Mouse (Mus musculus): ENCODE data around the gene Zc3h7b. TPM values are rescaled to one million over a fixed set of nuclear protein-coding genes. Genes with fewer than 3 reads are reported as not detected.
"Not testable (repeated sequence)": the region's sequence is repeated elsewhere in the genome, so short reads cannot be mapped to it uniquely, and the experiment has no call there.

Gene Zc3h7b
- polyA plus RNA-seq, 1 experiment from 2014 or later, result 32.0 TPM

DNA sequence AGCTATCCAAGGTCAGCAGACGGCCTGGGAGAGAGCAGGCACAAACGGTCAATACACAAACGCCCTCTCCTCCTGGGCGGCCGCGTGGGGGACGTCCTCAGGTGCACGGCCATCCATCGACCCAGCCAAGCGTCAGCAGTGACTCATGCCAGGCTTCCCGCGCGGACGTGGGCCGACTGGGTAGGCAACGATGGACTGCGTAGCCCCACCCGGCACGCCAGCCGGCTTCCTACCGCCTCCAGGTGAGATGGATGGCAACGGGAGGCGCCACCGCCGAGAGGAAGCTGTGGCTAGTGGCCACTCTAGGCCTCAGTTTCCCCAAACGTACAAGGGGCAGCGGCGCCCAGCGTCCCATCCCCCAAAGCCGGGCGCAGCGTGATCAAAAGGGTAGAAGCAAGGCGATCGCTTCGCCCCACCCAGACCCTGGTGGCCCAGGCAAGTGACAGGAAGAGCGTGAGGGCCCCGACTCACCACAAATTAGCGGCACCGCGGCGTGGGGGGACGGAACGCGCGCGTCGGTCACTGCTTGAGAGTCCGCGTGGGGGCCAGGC is 15.5 kb upstream of the Zc3h7b start:
- under 1% methylated on average over 49 of the region's 49 CpGs for WGBS
- no peaks in the 10 kb centered on the region for H3K9me3 ChIP-seq (ENCODE audit: control insufficient read depth, low read length)
- H3K27me3 ChIP-seq (ENCODE audit: control insufficient read depth, insufficient read depth, low read depth, low read length), result no peaks in the 10 kb centered on the region
- peak overlapping the region; percentile 84 for H3K4me3 ChIP-seq (ENCODE audit: low read length)
- ATAC-seq (ENCODE audit: low read depth), result peak; percentile 27; the same call in 1 of the 2 replicates
- peaks cover 1% of the 10 kb centered on the region; the same call in 1 of the 2 replicates for H3K36me3 ChIP-seq (ENCODE audit: control insufficient read depth, insufficient read depth, low read length)
- peaks cover 15% of the 10 kb centered on the region for H3K4me1 ChIP-seq (replicated peaks; ENCODE audit: control insufficient read depth, insufficient read depth, low read length)
- H3K27ac ChIP-seq (ENCODE audit: low read length), result peak overlapping the region; percentile 78
- peak overlapping the region; percentile 87 for H3K9ac ChIP-seq (ENCODE audit: low read length)
- H3K4me2 ChIP-seq (ENCODE audit: low read depth, low read length), result peak overlapping the region; percentile 78

DNA sequence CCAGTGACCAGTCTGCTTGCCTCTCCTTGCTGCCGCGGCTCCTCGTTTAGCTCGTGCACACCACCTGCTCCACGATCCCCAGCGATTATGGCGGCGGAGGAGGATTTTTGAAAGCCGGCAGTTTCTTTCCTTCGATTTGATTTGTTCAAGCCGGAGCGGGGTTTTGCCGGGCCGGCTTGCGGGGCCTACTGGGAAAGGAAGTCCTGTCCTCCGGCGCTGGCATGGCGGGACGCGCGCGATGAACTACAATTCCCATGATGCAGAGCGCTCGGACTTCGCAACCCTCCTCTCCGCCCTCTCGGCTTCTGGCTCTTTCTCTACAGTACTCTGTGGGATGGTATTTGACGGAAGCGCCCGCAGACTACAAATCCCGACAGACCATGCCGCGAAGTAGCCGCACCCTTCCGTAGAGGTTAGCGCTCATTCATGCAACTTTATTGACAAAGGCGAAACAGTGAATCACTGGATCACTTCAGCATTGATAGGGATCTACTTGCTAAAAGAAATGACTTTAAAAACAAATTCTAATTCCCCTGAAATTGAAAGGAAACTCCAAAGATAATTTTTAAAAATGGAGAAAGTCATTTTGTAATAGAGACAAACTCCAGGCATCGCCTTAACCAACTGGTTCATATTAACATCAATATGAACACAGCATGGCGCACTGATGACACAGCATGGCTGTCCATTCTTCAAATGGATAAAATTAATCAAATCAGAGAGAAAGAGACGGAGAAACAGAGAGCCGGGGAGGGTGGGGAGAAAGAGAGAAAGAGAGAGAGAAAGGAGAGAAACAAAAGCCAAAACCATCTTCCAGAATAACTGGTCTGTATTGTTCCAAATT is 14.8 kb upstream of the Zc3h7b start:
- Histone ChIP-seq H3K27ac (ENCODE audit: low read length) (peak overlapping the region; percentile 78), H3K9ac (ENCODE audit: low read length) (peak overlapping the region; percentile 87), H3K4me3 (ENCODE audit: low read length) (peak overlapping the region; percentile 84), H3K27me3 (ENCODE audit: control insufficient read depth, insufficient read depth, low read depth, low read length) (no peaks in the 10 kb centered on the region), H3K4me1 (replicated peaks; ENCODE audit: control insufficient read depth, insufficient read depth, low read length) (peaks cover 15% of the 10 kb centered on the region), H3K36me3 (ENCODE audit: control insufficient read depth, insufficient read depth, low read length) (no peaks in the 10 kb centered on the region), H3K9me3 (ENCODE audit: control insufficient read depth, low read length) (no peaks in the 10 kb centered on the region), H3K4me2 (ENCODE audit: low read depth, low read length) (peak overlapping the region; percentile 78)
- 5% methylated on average over 41 of the region's 41 CpGs for WGBS
- peak; percentile 99 for ATAC-seq (ENCODE audit: low read depth)

GRCm38 (mm10) chr15:81735075-81735474 is 9.8 kb upstream of the Zc3h7b start:
- no peak overlapping the region for H3K4me3 ChIP-seq (ENCODE audit: low read length)
- WGBS, result 40% methylated on average over 3 of the region's 3 CpGs
- H3K4me2 ChIP-seq (ENCODE audit: low read depth, low read length), result no peak overlapping the region
- no peak overlapping the region for H3K9ac ChIP-seq (ENCODE audit: low read length)
- H3K36me3 ChIP-seq (ENCODE audit: control insufficient read depth, insufficient read depth, low read length), result no peaks in the 10 kb centered on the region
- H3K9me3 ChIP-seq (ENCODE audit: control insufficient read depth, low read length), result no peaks in the 10 kb centered on the region
- no peaks in the 10 kb centered on the region for H3K27me3 ChIP-seq (ENCODE audit: control insufficient read depth, insufficient read depth, low read depth, low read length)
- ATAC-seq (ENCODE audit: low read depth), result no peak
- no peaks in the 10 kb centered on the region for H3K4me1 ChIP-seq (replicated peaks; ENCODE audit: control insufficient read depth, insufficient read depth, low read length)
- H3K27ac ChIP-seq (ENCODE audit: low read length), result no peak overlapping the region

DNA sequence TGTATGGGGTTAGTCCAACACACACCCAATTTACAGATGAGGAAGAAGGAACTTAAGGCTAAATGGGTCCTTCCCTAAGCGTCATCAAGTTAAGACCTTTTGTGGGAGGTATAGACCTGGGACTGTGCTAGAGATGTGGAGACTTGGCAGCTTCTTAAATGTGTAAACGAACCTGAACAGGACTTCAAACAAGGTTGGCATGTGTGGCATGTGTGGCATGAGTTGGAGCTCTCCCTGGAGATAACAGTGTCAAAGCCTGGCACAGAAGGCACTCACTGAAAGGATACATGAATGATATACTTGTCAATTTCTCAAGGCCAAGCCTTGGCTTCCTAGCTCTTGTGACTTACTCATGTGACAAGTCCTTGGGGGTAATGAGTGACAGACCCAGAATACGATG is 5.6 kb upstream of the Zc3h7b start:
- no peak overlapping the region for H3K9ac ChIP-seq (ENCODE audit: low read length)
- H3K4me3 ChIP-seq (ENCODE audit: low read length), result no peak overlapping the region
- no peaks in the 10 kb centered on the region for H3K36me3 ChIP-seq (ENCODE audit: control insufficient read depth, insufficient read depth, low read length)
- WGBS, result 54% methylated on average over 3 of the region's 3 CpGs
- H3K27ac ChIP-seq (ENCODE audit: low read length), result no peak overlapping the region
- H3K4me1 ChIP-seq (replicated peaks; ENCODE audit: control insufficient read depth, insufficient read depth, low read length), result 0 out of 2 replicates have a peak, but pooled peaks cover under 1% of the 10 kb centered on the region
- no peaks in the 10 kb centered on the region for H3K9me3 ChIP-seq (ENCODE audit: control insufficient read depth, low read length)
- H3K27me3 ChIP-seq (ENCODE audit: control insufficient read depth, insufficient read depth, low read depth, low read length), result no peaks in the 10 kb centered on the region
- ATAC-seq (ENCODE audit: low read depth), result peak; percentile 70; the same call in 1 of the 2 replicates
- no peak overlapping the region for H3K4me2 ChIP-seq (ENCODE audit: low read depth, low read length)

GRCm38 (mm10) chr15:81739924-81740323 is 4.9 kb upstream of the Zc3h7b start:
- WGBS, result 2% methylated on average over 2 of the region's 2 CpGs
- H3K27me3 ChIP-seq (ENCODE audit: control insufficient read depth, insufficient read depth, low read depth, low read length), result no peaks in the 10 kb centered on the region
- ATAC-seq (ENCODE audit: low read depth), result no peak
- 0 out of 2 replicates have a peak, but pooled peaks cover 3% of the 10 kb centered on the region for H3K4me1 ChIP-seq (replicated peaks; ENCODE audit: control insufficient read depth, insufficient read depth, low read length)
- H3K27ac ChIP-seq (ENCODE audit: low read length), result no peak overlapping the region
- no peak overlapping the region for H3K4me2 ChIP-seq (ENCODE audit: low read depth, low read length)
- H3K4me3 ChIP-seq (ENCODE audit: low read length), result no peak overlapping the region
- no peaks in the 10 kb centered on the region for H3K9me3 ChIP-seq (ENCODE audit: control insufficient read depth, low read length)
- no peaks in the 10 kb centered on the region for H3K36me3 ChIP-seq (ENCODE audit: control insufficient read depth, insufficient read depth, low read length)
- no peak overlapping the region for H3K9ac ChIP-seq (ENCODE audit: low read length)

DNA sequence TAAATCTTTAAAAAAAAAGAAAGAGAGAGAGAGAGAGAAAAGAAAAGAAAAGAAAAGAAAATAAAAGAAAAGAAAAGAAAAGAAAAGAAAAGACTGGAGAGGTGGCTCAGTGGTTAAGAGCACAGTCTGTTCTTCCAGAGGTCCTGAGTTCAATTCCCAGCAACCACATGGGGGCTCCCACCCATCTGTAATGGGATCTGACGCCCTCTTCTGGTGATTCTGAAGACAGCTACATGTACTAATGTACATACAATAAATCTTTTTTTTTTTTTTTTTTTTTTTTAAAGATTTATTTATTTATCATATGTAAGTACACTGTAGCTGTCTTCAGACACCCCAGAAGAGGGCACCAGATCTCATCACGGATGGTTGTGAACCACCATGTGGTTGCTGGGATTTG is 2.5 kb upstream of the Zc3h7b start:
- H3K9ac ChIP-seq (ENCODE audit: low read length); H3K4me2 ChIP-seq (ENCODE audit: low read depth, low read length); H3K4me1 ChIP-seq (replicated peaks; ENCODE audit: control insufficient read depth, insufficient read depth, low read length); H3K36me3 ChIP-seq (ENCODE audit: control insufficient read depth, insufficient read depth, low read length); H3K4me3 ChIP-seq (ENCODE audit: low read length); ATAC-seq (ENCODE audit: low read depth); H3K27me3 ChIP-seq (ENCODE audit: control insufficient read depth, insufficient read depth, low read depth, low read length); H3K9me3 ChIP-seq (ENCODE audit: control insufficient read depth, low read length); H3K27ac ChIP-seq (ENCODE audit: low read length): not testable (repeated sequence)
- WGBS, result 10% methylated on average over 1 of the region's 2 CpGs

DNA sequence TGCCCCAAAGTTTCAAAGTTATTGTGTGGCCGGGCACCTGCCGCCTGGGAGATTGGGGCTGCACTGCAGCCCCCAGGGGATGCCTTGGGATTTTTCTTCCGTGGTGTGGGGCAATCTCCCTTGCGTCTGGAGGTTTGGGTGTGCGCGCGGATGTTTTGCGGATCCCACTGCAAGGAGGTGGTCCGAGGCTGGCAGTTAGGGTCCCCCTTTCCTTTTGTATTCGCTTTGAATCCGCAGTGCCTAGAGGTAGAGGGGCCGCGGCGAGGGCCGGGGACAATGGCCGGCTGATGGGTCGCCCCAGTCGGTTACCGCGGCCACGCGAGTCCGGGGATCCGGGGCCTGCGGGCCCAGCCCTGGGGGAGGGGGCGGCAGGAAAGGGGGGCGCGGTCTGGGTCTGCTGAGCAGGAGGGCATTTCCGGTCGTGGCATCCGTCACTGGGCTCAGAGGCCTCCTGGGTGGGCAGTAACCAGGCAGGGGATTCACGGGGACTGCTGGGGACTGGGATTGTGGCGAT is 801 bp downstream of the Zc3h7b start:
- Histone ChIP-seq H3K4me1 (replicated peaks; ENCODE audit: control insufficient read depth, insufficient read depth, low read length) (peaks cover 8% of the 10 kb centered on the region), H3K36me3 (ENCODE audit: control insufficient read depth, insufficient read depth, low read length) (no peaks in the 10 kb centered on the region), H3K4me3 (ENCODE audit: low read length) (peak overlapping the region; percentile 79), H3K4me2 (ENCODE audit: low read depth, low read length) (peak overlapping the region; percentile 71), H3K9ac (ENCODE audit: low read length) (peak overlapping the region; percentile 93), H3K9me3 (ENCODE audit: control insufficient read depth, low read length) (no peaks in the 10 kb centered on the region), H3K27me3 (ENCODE audit: control insufficient read depth, insufficient read depth, low read depth, low read length) (no peaks in the 10 kb centered on the region), H3K27ac (ENCODE audit: low read length) (peak overlapping the region; percentile 90)
- WGBS, result under 1% methylated on average over 28 of the region's 33 CpGs
- ATAC-seq (ENCODE audit: low read depth), result peak; percentile 85

GRCm38 (mm10) chr15:81749742-81750141 is 4.9 kb downstream of the Zc3h7b start:
- no peak overlapping the region for H3K27ac ChIP-seq (ENCODE audit: low read length)
- H3K4me1 ChIP-seq (replicated peaks; ENCODE audit: control insufficient read depth, insufficient read depth, low read length), result peaks cover 5% of the 10 kb centered on the region
- WGBS, result 60% methylated on average over 14 of the region's 14 CpGs
- no peak for ATAC-seq (ENCODE audit: low read depth)
- no peaks in the 10 kb centered on the region for H3K27me3 ChIP-seq (ENCODE audit: control insufficient read depth, insufficient read depth, low read depth, low read length)
- no peak overlapping the region for H3K4me3 ChIP-seq (ENCODE audit: low read length)
- no peak overlapping the region for H3K9ac ChIP-seq (ENCODE audit: low read length)
- 0 out of 2 replicates have a peak, but pooled peaks cover 2% of the 10 kb centered on the region for H3K36me3 ChIP-seq (ENCODE audit: control insufficient read depth, insufficient read depth, low read length)
- no peak overlapping the region for H3K4me2 ChIP-seq (ENCODE audit: low read depth, low read length)
- no peaks in the 10 kb centered on the region for H3K9me3 ChIP-seq (ENCODE audit: control insufficient read depth, low read length)

DNA sequence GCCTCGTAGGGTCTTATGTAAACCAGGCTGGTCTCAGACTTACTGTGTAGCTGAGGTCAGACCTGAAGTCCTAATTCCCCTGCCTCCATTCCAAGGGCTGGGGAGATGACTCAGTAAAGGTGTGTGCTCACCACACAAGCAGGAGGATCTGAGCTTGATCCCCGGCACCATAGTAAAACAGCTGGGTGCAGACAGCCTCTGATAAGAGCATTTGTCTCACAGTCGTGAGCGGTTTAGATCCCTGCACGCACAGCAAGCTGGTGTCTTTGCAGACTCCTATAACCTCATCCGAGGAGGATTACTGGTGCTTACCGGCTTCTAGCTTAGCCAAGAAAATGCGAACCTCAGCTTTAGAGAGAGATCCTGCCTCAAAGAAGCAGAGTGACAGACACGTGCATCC is 8.8 kb downstream of the Zc3h7b start:
- H3K4me2 ChIP-seq (ENCODE audit: low read depth, low read length), result no peak overlapping the region
- no peak for ATAC-seq (ENCODE audit: low read depth)
- H3K27ac ChIP-seq (ENCODE audit: low read length), result no peak overlapping the region
- H3K36me3 ChIP-seq (ENCODE audit: control insufficient read depth, insufficient read depth, low read length), result peaks cover 6% of the 10 kb centered on the region; the same call in 1 of the 2 replicates
- H3K4me3 ChIP-seq (ENCODE audit: low read length), result no peak overlapping the region
- no peak overlapping the region for H3K9ac ChIP-seq (ENCODE audit: low read length)
- H3K27me3 ChIP-seq (ENCODE audit: control insufficient read depth, insufficient read depth, low read depth, low read length), result no peaks in the 10 kb centered on the region
- 92% methylated on average over 9 of the region's 9 CpGs for WGBS
- H3K9me3 ChIP-seq (ENCODE audit: control insufficient read depth, low read length), result no peaks in the 10 kb centered on the region
- H3K4me1 ChIP-seq (replicated peaks; ENCODE audit: control insufficient read depth, insufficient read depth, low read length), result no peaks in the 10 kb centered on the region
